Mouse (Mus musculus): Measurements from ENCODE around the gene Serpinb1b.

Serpinb1b gene

GRCm38 (mm10) chr13:33091306-33091705 lies 12.9 kb downstream of the Serpinb1b start:
- no peak for DNase-seq (ENCODE audit: low spot score)

- no peak for DNase-seq (ENCODE audit: low spot score)
These were observed 17.2 kb downstream of the Serpinb1b start for GRCm38 (mm10) chr13:33095575-33095974.

DNA sequence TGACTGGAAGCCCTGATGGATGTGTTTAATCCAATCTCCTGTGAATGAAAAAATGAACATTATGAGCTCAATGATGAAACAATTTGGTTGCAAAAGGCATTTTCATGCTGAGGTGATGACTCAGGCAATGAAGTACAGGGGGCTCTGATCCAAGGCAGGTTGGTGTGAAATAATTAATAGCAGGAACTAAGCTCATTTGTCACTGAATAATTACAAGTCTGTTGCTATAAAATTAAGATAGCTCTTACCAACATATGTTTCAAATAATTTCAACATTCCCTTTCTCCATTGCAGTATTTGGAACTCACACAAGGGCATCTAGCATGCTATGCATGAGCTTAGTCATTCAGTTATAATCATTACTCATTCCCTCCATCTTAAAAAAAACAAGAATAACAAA lies 27.3 kb downstream of the Serpinb1b start:
- DNase-seq (ENCODE audit: low spot score), result no peak

- no peak for DNase-seq (ENCODE audit: low spot score)
These were observed 34.7 kb downstream of the Serpinb1b start for GRCm38 (mm10) chr13:33113054-33113453.

DNA sequence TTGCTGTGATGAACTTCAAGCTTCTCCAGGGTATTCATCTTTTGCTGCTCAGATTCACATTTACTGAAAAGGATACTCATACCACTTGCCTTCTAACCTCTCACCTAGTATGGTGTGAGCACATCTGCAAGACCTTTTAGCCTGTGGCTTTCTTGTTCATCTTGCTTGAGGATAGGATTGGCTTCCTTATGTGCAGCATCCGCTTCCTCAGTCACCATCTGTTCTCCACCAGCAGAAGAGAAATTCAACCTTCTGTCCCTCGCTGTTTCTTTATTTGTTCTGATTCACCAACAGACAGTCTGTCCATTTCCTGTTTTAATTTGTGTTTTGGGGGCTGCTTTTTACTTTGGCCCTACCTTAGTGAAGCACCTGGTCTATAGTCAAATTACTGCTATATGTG lies 59.3 kb downstream of the Serpinb1b start:
- DNase-seq (ENCODE audit: low spot score), result no peak

GRCm38 (mm10) chr13:33141435-33141834 lies 63.1 kb downstream of the Serpinb1b start:
- DNase-seq (ENCODE audit: low spot score), result no peak
